Mouse (Mus musculus) myocyte (in vitro differentiated cells): ENCODE measurements at regions not wholly inside any gene's neighbourhood (a gene's known extent, or its start where the extent isn't known, plus 50 kb on each side); places are given as distances from the start of the nearest gene placed in this dataset.

Source experiments
- MYOG ChIP-seq, 3 experiments: IDR thresholded peaks; one replicate each; pipeline ENCODE4 v1.6.1; 2011; ENCODE audit warnings: control low read depth in 2 of 3, low read depth in 2 of 3, mild to moderate bottlenecking in 2 of 3; ENCODE audit not compliant: insufficient read length in 2 of 3, control insufficient read depth in 1 of 3, insufficient read depth in 1 of 3
- POLR2A ChIP-seq: IDR thresholded peaks from one replicate; pipeline ENCODE4 v1.6.1; 2011; ENCODE audit warnings: low read depth, mild to moderate bottlenecking, control low read depth, moderate library complexity; ENCODE audit not compliant: insufficient read length

GRCm38 (mm10) chr13:51309446-51309845 is 99.0 kb upstream of the S1pr3 start:
- TF ChIP-seq POLR2A (no peak), MYOG (IDR thresholded peaks at IDR 0.05; ENCODE audit: control insufficient read depth in 1 of 3, insufficient read depth in 1 of 3, insufficient read length in 2 of 3, low read depth in 2 of 3) (no peak)
